Mouse (Mus musculus): Measurements from ENCODE around the gene Tes.
"Not testable (repeated sequence)": the region's sequence is repeated elsewhere in the genome, so short reads cannot be mapped to it uniquely, and the experiment has no call there.

Tes gene

GRCm38 (mm10) chr6:17064936-17065790 is at the start of gene Tes:
Gene Tes (plus strand): TSS chr6:17065149.
- DNase-seq, result peak; percentile 88 to 90

- no peak for DNase-seq
Measured at GRCm38 (mm10) chr6:17025886-17026285, 39.1 kb upstream of the Tes start.

GRCm38 (mm10) chr6:17027572-17027971 is 37.4 kb upstream of the Tes start:
- DNase-seq, result peak; percentile 36 to 42

GRCm38 (mm10) chr6:17028809-17029208 is 36.1 kb upstream of the Tes start:
- DNase-seq, result no peak

GRCm38 (mm10) chr6:17032231-17032728 is 32.7 kb upstream of the Tes start:
- DNase-seq, result no peak

- DNase-seq, result no peak
Measured at GRCm38 (mm10) chr6:17034095-17034494, 30.9 kb upstream of the Tes start.

GRCm38 (mm10) chr6:17035228-17035627 is 29.7 kb upstream of the Tes start:
- DNase-seq, result no peak

GRCm38 (mm10) chr6:17051432-17052025 is 13.4 kb upstream of the Tes start:
- no peak for DNase-seq

- no peak for DNase-seq
Measured at GRCm38 (mm10) chr6:17053028-17053660, 11.8 kb upstream of the Tes start.

GRCm38 (mm10) chr6:17054781-17055180 is 10.2 kb upstream of the Tes start:
- no peak for DNase-seq

- DNase-seq, result no peak
Measured at GRCm38 (mm10) chr6:17055659-17056058, 9.3 kb upstream of the Tes start.

- DNase-seq, result no peak
Measured at GRCm38 (mm10) chr6:17059501-17059900, 5.4 kb upstream of the Tes start.

GRCm38 (mm10) chr6:17060154-17060553 is 4.8 kb upstream of the Tes start:
- DNase-seq, result no peak

GRCm38 (mm10) chr6:17061826-17062225 is 3.1 kb upstream of the Tes start:
- DNase-seq, result not testable (repeated sequence)

GRCm38 (mm10) chr6:17062366-17062765 is 2.6 kb upstream of the Tes start:
- no peak for DNase-seq

- no peak for DNase-seq
Measured at GRCm38 (mm10) chr6:17065791-17066169, 831 bp downstream of the Tes start.

GRCm38 (mm10) chr6:17066211-17066940 is 1.4 kb downstream of the Tes start:
- peak; percentile 5 for DNase-seq

- no peak for DNase-seq
Measured at GRCm38 (mm10) chr6:17071899-17072298, 7.0 kb downstream of the Tes start.

- DNase-seq, result no peak
Measured at GRCm38 (mm10) chr6:17072338-17072737, 7.4 kb downstream of the Tes start.

GRCm38 (mm10) chr6:17072763-17073484 is 8.0 kb downstream of the Tes start:
- DNase-seq, result no peak

- DNase-seq, result no peak
Measured at GRCm38 (mm10) chr6:17077270-17077669, 12.3 kb downstream of the Tes start.

- no peak for DNase-seq
Measured at GRCm38 (mm10) chr6:17077720-17078119, 12.8 kb downstream of the Tes start.
